Mouse (Mus musculus) left cerebral cortex, postnatal 25 days (tissue): ENCODE measurements around the gene P2ry14. TPM values are rescaled to one million over a fixed set of nuclear protein-coding genes. Genes with fewer than 3 reads are reported as not detected.

Experiments used
- DNase-seq, 2 experiments: peaks; one replicate each; pipeline ENCODE4 v3.0.0; 2022; ENCODE audit warnings: low spot score in 2 of 2, mixed read lengths in 1 of 2
- intact Hi-C: fragments of 180-260 bp; cut with DNase I; formaldehyde crosslinking; loops from one replicate; pipeline ENCODE4 v1.15.1; 2025
- total RNA-seq, 2 experiments: library from RNA; stranded (reverse); gene quantifications; 2 replicates each; pipeline ENCODE4 v1.2.3; 2021

P2ry14 gene
- total RNA-seq, result 1 to 10 TPM; 2.3 to 2.4 TPM

DNA sequence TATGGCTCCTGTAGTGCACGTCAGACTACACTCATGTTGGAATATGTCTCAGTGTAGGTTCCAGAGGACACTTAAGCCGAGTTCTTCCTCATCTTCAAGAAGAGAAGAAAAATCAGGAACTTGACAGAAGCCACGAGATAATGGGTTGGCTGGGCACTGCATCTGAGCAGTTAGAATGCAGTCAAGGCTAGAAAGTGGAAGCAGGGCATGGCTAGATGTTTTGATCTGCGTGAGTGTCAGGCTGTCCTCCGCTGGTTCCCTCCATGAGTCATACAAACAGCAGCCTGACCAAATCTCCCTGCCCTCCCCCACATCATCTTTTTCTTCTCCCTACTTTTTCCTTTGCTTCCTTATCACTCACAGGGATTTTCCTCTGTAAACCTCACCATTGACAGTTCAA, at the start of gene P2ry14:
Gene P2ry14, minus strand, starts transcription at position 195 of the 400 bp plus-strand sequence.
- intact Hi-C loops, result no loop called here
- no peak for DNase-seq

DNA sequence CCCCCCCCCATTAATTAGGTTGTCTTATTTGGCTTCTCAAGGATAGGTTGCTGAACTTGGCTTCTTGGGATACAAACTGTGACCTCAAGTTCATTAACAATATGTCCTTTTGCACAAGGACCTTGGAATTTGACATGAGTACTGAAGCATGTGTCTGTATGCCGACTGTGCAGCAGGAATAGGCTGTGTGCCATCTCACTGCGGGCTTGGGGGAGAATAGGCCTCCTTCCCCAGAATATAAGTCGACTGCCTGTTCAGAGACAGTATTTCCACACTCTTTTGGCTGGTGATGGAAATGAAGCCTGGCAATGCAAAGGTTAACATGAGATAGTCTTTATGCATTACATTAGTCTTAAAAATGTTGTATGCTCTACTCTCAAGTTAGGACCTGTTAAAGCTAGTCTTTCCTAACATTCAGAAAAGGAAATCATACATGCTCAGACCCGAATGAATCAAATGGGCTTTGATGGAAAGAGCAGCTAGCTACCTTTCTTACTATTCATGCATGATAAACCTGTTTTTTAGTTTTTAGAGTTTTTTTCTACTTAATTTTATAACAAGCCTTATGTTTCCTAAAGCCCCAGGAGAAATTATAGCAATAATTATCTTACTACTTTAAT, 44.0 kb upstream of the P2ry14 start:
- no peak for DNase-seq
- intact Hi-C loops, result no loop called here

DNA sequence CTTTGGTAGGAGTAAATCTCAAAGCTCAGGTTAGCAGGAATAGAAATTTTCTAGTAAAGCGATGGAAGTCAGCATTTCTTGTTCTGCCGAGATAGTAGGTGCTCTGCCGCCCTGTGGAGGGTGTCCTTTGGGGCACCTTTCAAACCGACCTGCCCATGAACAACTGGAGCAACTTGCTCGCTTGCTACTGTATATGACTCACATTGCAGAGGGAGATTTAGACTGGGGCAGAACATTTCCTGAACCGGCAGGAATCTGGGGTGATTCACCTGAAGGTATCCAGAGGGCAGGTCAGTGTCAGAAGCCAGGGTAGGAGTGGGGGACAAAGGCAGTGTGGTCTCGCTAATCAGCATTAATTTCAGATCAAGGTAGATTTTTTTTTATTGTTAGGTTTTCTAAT, 41.5 kb upstream of the P2ry14 start, which contains the start of gene Gpr87:
Gene Gpr87, minus strand, starts transcription at position 167 of the 400 bp plus-strand sequence.
- DNase-seq, result no peak

DNA sequence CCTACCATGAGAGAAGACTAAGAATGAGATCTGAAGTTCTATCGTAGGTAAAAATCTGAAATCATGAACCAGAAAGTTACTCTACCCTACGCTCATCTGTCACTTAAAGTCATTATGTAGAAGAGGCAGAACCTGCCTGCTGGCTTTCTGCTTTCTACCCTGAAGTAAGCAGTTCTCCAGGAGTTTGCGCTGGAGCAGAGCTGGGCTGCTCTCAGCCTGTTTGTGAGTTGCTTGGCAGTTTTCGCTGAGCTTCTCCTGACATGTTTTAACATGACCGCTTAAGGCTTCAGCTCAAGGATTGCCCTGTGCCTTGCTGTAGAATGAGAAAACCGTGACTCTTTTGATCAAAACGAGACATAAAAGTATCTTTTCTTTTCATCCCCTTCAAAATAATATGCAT, 40.7 kb upstream of the P2ry14 start:
- intact Hi-C loops, result no loop called here
- no peak for DNase-seq

More for the DNA sequence above, 41.5 kb upstream of the P2ry14 start, which contains the start of gene Gpr87:
- intact Hi-C loops, result no loop called here

DNA sequence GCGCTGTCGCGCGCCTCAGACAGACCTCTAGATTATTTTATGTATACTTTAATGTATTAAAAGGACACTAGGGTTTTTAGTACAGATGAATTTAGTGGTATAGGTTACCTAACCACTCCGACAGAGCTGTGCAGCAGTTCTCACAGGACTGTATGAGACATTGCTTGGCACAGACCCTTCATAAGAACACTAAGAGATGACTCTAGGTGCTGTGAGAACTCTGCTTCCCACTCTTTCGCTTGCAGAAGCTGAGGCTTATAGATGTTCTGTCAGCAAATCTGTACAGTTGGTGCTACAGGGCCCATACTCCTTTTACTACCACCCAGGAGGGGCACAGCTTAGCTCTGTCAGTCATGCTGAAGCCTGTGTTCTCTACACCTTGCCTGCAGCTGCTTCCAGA, 38.3 kb upstream of the P2ry14 start:
- intact Hi-C loops, result no loop called here
- peak in 1 of 2 experiments; percentile 38 for DNase-seq

DNA sequence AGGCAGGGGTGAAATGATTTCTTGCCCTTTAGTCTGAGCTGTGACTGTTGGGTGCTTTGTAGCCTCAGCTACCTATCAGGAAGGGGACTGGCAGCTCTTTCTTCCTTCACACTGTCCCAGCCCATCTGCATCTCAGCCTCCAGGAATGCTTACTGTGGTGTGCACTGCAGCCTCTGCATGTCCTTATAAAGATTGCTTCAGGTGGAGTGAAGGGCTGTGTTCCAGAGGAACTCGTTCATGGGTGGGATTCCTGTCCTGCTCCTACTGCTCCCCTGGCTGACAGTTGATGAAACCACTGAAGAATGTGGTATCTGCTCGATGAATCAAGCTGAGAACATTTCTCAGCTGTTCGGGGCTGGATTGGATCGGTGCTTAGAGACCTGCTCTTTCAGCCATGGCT, 33.9 kb upstream of the P2ry14 start:
- DNase-seq, result no peak

DNA sequence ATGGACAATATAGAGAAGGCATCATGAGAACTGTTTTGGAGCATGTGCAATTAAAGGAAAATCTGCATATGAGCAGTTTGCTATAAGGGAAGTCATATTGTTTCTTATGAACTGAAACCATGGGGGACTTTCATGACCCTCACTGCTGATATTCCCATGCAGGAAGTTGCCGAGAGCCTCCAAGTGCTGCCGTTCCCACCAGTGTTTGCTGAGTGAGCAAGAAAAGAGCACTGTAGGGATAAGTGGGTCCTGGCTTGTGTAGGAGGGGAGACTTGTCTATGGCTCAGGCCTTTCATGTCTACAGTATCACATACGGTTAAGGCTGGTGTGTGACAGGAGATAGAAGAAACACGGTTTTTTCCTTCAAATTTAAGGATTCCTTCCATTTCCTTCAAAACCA, 32.2 kb upstream of the P2ry14 start:
- intact Hi-C loops, result no loop called here

More for the DNA sequence above, 33.9 kb upstream of the P2ry14 start:
- intact Hi-C loops, result no loop called here

DNA sequence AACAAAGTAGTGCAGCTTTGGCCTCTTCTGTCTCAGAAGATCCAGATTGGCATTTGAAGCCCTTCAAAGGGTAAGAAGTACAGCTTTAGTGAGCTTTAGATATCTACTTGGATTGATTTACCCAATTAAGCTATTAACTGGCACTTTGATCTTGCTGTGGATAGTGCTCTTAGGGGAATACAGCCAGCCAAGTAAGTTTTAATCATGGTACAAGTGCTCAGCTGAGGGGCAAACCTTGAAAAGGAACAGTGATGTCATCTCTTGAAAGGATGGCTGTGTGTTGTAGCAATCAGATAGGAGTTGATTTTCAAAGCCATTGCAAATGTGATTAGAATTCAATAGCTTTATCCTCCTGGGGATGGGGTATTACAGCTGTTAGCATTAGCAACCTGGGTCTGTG, 28.7 kb upstream of the P2ry14 start:
- intact Hi-C loops, result no loop called here
- no peak for DNase-seq

More for the DNA sequence above, 32.2 kb upstream of the P2ry14 start:
- DNase-seq, result no peak

DNA sequence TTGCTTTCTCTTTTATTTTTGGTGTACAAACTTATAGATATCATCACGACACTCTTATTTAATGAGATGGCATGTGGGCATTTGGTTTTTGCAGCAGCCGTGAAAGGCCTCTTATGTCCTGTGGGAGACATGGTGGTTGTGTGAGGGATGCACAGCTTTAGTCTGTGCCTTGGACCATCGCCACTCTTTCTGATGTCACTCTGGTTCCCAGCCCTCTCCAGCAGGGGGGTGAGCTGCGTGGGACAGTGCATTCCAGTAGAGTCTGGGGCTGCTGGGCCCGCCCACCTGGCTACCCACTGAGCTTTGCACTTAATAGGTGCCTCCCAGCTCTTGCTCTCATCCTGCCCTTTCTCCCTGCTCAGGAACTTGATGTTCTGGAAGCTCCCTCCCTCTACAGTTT, 27.7 kb upstream of the P2ry14 start:
- intact Hi-C loops, result no loop called here
- DNase-seq, result no peak

DNA sequence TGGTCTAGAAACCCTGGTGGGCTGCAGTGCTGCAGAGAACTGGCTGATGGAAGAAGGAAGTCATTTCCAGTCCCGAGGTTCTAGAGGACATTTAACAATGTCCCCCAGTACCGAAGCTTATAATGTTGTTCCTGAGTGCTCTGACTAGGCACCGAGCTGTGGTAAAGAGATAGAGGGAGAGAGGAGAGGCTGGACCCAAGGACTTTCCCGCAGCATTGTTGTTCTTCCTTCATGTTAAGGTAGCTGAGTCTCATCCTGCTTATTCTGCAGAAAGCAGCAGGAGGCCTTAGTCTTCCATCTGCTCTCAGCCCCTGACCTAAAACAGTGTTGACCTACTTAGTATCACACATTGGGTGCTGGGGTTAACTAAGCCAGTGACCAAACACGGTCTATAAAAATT, 23.5 kb upstream of the P2ry14 start:
- DNase-seq, result no peak
- intact Hi-C loops, result no loop called here

DNA sequence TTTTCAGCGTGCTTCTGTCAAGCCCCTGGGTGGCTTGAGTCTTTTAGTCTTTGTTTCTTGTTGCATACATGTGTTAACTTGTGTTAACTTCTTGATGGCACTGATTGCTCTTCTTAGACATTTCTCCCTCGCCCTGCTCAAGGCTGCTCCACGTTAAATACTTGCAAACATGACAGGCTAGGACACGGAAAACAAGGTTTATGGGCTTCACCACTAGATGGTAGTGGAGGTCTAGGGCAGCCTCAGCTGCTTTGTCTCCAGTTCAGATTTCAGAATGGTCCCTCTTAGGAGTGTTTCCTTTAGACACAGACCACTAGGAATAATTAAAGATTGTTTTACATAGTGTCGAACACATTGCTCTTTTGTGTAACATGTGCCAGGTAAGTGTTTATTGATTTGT, 21.8 kb upstream of the P2ry14 start:
- DNase-seq, result peak; percentile 49 to 63
- intact Hi-C loops, result loop anchor here (1.0 kb wide), 1 partner anchor 34 kb away; no protein-coding TSS in a partner anchor

DNA sequence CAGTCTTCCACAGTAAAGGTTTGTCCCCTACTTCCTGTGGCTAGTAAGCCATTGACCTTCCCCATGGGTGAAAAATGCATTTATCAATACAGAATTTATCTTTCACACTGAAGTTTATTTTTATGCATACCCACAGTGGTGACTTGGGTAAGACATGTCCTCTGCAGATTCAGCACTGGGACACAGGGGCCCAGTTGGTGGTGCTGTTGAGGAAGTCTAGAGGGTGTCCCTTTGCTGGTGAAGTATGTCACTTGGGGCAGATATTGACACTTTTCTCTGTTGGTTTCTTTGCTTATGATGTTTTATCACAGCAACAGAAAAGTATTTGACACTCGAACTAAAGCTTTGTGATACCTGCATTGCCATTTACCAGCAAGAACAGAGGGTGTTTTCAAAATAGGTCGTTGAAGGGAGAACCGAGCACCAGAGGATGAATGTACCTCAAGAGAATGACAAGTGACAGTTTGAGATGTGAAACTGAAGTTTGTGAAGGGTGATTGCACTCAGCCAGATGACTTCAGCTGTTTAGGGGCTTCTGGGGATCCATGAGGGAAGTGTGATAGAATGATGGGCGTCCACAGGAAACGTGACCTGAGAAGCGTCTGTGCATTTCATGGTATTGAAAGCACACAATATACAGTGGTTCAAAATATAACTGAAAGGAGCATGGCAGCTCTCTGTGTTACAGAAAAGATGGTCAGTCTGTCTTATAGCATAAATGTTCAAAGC, 21.2 kb upstream of the P2ry14 start:
- DNase-seq, result no peak
- intact Hi-C loops, result loop anchor here (1.0 to 5.0 kb wide), 2 partner anchors 35 to 568 kb away; no protein-coding TSS in a partner anchor

DNA sequence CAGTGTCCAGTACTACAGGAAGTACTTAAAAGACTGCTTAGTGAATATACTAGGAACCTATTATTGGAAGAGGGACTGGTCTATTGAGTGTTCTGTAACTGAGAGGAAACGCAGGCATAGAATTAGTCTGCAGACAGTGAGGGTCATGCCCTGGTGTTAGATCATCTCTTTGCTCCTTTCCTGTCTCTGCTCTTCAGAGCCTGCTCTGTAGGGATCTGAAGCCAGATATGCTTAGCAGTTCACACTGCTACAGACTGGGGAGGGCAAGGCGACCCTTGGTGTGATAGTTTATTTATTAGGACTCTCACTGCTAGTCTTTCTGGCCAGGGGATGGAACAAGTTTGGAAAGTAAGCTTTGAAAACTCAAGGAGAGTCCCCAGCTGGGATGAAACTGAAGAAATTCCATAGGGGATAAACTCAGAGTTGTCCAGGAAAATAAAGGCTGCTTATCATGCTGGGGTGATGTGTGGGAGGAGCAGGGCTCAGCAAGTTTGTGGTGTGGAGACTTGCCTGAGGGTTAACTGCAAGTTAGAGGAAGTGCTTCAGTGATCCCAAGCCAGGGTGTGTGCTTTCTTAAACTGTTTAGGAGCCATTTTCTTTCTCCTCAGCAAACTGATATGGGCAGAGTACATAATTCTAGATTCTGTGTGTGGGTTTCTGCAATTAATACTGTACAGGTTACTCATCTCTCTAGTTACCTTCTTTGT, 16.7 kb upstream of the P2ry14 start:
- no peak for DNase-seq
- intact Hi-C loops, result loop anchor here (5.0 kb wide), 2 partner anchors 48 to 572 kb away; no protein-coding TSS in a partner anchor

DNA sequence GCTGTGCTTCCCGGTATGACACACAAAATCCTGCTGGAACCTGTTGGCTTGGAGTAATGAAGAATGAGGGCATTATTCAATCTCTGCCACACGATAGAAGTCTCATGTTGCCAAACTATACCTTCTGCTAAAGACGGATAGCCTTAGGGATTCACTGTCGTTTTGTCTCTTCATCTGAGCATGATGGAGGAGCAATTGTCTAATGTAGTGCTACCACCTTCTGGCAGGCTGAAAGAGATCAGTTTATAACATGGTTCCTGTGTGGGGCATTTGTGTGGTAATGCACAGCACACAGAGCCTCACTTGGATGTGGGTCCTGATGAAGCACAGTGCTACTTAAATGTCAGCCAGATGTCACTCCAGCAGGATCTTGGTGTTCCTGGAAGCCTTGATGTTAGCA, 15.8 kb upstream of the P2ry14 start:
- no peak for DNase-seq
- intact Hi-C loops, result loop anchor here (5.0 kb wide), 1 partner anchor 47 kb away; no protein-coding TSS in a partner anchor

DNA sequence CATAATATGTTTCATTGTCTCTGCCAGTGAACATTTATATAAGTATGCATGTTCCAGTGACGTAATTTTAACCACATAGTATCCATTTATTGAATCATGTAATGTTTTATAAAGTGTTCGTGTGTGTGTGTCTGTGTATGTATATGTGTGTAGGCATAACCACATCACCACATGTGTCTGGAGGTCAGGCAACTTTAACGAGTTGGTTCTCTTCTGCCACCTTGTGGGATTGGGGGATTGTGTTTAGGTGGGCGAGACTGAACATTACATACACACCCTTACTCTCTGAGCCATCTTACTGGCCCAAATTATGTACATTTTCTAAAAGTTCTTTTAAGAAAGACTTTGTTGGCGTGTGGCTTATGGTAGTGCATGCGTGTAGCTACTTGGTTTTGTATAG, 15.1 kb upstream of the P2ry14 start:
- no peak for DNase-seq
- intact Hi-C loops, result loop anchor here (5.0 kb wide), 1 partner anchor 46 kb away; no protein-coding TSS in a partner anchor

DNA sequence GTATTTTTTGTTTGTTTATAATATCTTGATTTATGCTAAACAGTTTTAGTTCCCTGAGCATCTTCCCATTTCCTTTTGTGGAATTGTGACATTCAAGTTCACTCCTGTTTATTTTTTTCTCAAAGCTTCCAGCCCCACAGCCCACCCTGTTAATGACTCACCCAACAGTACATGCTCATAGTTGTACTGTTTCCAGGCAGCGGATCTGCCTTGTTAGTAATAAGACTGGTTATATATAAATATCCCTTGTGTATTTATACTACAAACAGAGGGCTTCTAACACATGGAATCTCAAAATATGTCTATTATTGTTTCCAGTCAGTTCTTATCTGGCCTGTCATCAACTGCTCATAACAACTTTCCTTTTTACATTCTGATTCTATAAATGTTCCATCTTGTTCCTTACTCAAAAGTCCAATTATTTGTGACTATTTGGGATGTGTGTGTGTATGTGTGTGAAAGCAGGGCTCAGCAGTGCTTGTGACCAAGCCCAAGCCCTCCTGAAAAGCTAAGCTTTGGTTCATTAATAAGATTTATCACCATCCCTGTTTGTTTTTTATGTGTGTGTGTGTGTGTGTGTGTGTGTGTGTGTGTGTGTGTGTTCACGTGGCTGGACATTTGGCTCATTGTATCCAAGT, 14.1 kb upstream of the P2ry14 start:
- DNase-seq, result peak in 1 of 2 experiments; percentile 57
- intact Hi-C loops, result loop anchor here (5.0 kb wide), 1 partner anchor 45 kb away; no protein-coding TSS in a partner anchor

DNA sequence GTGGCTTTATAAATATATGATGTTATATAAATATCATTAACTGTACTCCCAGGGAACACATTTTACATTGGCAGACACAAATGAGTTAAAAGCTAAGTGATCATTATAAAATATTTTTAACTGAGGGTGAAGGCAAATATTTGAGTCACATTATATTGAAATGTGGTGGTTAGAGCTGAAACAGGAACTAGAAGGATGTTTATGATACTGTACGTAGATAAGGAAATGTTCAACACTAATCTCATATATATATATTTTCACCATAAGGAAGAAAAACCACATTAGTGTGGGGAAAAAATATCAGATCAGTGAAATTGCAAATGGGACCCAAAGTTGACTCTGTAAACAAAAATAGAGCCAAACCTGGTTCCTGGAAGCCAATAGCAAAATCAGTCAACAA, 7.0 kb upstream of the P2ry14 start:
- no peak for DNase-seq
- intact Hi-C loops, result no loop called here

DNA sequence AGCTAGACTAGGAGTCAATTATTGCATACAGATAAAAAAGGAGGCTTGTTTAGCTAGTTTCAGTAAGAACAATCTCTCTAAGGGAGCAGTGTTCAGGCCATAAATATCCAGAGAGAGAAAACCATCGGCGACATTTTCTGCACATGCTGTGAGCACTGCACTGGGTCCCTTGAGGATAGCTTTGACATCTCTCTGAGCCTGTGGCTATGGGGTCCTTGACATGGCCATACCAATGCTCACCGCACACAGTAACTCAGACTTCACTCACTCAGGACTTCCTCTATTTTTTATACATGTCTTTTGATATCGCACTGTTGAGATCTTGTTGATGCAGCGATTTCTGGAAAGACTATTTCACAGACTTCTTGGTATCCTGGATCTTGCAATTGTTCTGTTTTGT, 3.6 kb upstream of the P2ry14 start:
- no peak for DNase-seq
- intact Hi-C loops, result no loop called here

DNA sequence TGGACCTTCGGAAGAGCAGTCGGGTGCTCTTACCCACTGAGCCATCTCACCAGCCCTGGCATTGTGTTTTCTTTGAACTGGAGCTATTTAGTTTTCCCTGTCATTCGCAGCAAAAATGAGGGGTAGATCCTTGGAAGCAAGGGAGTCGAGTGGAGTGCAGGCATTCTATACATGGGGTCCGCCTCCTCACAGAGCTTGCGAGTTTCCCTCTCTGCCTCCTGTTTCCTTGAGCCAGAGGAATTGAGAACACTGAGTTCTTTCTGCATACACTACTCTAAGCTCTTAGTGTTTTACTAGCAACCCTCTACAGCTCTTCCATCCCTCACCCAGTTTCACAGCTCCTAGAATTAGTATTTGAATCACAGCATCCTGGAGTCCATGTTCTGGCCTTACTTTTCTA, 2.0 kb upstream of the P2ry14 start:
- DNase-seq, result peak in 1 of 2 experiments; percentile 77

DNA sequence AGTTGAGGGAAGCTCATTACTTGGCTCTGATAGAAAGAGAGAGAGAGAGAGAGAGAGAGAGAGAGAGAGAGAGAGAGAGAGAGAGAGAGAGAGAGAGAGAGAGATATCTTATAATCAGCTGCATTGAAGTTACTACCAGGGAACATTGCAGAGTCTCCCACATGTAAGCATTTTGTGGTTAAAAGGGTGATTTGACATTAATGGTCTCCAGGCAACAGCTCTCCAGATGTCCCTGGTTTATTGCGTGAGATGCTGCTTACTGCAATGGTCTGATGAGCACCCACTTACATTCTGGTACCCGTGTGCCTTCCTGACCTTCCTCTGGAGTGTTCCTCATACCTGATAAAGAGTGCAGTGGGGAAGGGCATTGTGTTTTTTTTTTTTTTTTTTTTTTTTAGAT, 1.5 kb upstream of the P2ry14 start:
- intact Hi-C loops, result no loop called here
- no peak for DNase-seq

More for the DNA sequence above, 2.0 kb upstream of the P2ry14 start:
- intact Hi-C loops, result no loop called here
